Mouse (Mus musculus): ENCODE measurements around the gene Cog5. TPM values are rescaled to one million over a fixed set of nuclear protein-coding genes. Genes with fewer than 3 reads are reported as not detected.

The Cog5 gene
- polyA plus RNA-seq, 2 experiments, result 6.0 to 7.8 TPM

GRCm38 (mm10) chr12:31885084-31885483 is 230.4 kb downstream of the Cog5 start:
- Histone ChIP-seq H3K9ac (replicated peaks) (no peak overlapping the region), H3K27me3 (ENCODE audit: control insufficient read depth, insufficient read depth, low read length) (no peaks in the 10 kb centered on the region), H3K4me2 (ENCODE audit: low read depth) (no peak overlapping the region), H3K9me3 (ENCODE audit: control insufficient read depth, low read length) (no peaks in the 10 kb centered on the region), H3K4me3 (ENCODE audit: insufficient read depth in 1 of 2, low read depth in 2 of 2, low read length in 2 of 2) (no peak overlapping the region), H3K36me3 (replicated peaks; ENCODE audit: control insufficient read depth, insufficient read depth, low read depth) (no peaks in the 10 kb centered on the region), H3K27ac (no peak overlapping the region), H3K4me1 (replicated peaks; ENCODE audit: control insufficient read depth in 2 of 2, insufficient read depth in 2 of 2, low read length in 1 of 2) (no peaks in the 10 kb centered on the region)
- DNase-seq (ENCODE audit: low read depth in 3 of 3, low spot score in 3 of 3) (no peak), ATAC-seq (ENCODE audit: insufficient read depth) (no peak)
- WGBS (ENCODE audit: insufficient replicate concordance), result 50% methylated on average over 4 of the region's 4 CpGs
- TF ChIP-seq EP300 (IDR thresholded peaks at IDR 0.05; ENCODE audit: low read depth), result no peak
- TF ChIP-seq CTCF (IDR thresholded peaks at IDR 0.05; ENCODE audit: low read depth), result no peak

GRCm38 (mm10) chr12:31885844-31886606 is 231.4 kb downstream of the Cog5 start:
- ATAC-seq (ENCODE audit: insufficient read depth), result no peak
- Histone ChIP-seq H3K9ac (replicated peaks) (no peak overlapping the region), H3K27ac (no peak overlapping the region), H3K4me3 (ENCODE audit: insufficient read depth in 1 of 2, low read depth in 2 of 2, low read length in 2 of 2) (no peak overlapping the region), H3K27me3 (ENCODE audit: control insufficient read depth, insufficient read depth, low read length) (no peaks in the 10 kb centered on the region), H3K4me1 (replicated peaks; ENCODE audit: control insufficient read depth in 2 of 2, insufficient read depth in 2 of 2, low read length in 1 of 2) (no peaks in the 10 kb centered on the region), H3K36me3 (replicated peaks; ENCODE audit: control insufficient read depth, insufficient read depth, low read depth) (no peaks in the 10 kb centered on the region), H3K4me2 (ENCODE audit: low read depth) (no peak overlapping the region), H3K9me3 (ENCODE audit: control insufficient read depth, low read length) (no peaks in the 10 kb centered on the region)
- no peak for DNase-seq (ENCODE audit: low read depth in 3 of 3, low spot score in 3 of 3)
- no peak for TF ChIP-seq EP300 (IDR thresholded peaks at IDR 0.05; ENCODE audit: low read depth)
- TF ChIP-seq CTCF (IDR thresholded peaks at IDR 0.05; ENCODE audit: low read depth), result no peak
- WGBS (ENCODE audit: insufficient replicate concordance), result 80% methylated on average over 11 of the region's 11 CpGs

- Histone ChIP-seq H3K36me3 (replicated peaks; ENCODE audit: control insufficient read depth, insufficient read depth, low read depth) (no peaks in the 10 kb centered on the region), H3K27ac (no peak overlapping the region), H3K27me3 (ENCODE audit: control insufficient read depth, insufficient read depth, low read length) (no peaks in the 10 kb centered on the region), H3K4me2 (ENCODE audit: low read depth) (no peak overlapping the region), H3K9ac (replicated peaks) (no peak overlapping the region), H3K9me3 (ENCODE audit: control insufficient read depth, low read length) (no peaks in the 10 kb centered on the region), H3K4me1 (replicated peaks; ENCODE audit: control insufficient read depth in 2 of 2, insufficient read depth in 2 of 2, low read length in 1 of 2) (no peaks in the 10 kb centered on the region), H3K4me3 (ENCODE audit: insufficient read depth in 1 of 2, low read depth in 2 of 2, low read length in 2 of 2) (no peak overlapping the region)
- ATAC-seq (ENCODE audit: insufficient read depth) (no peak), DNase-seq (ENCODE audit: low read depth in 3 of 3, low spot score in 3 of 3) (no peak)
- TF ChIP-seq CTCF (IDR thresholded peaks at IDR 0.05; ENCODE audit: low read depth) (no peak), EP300 (IDR thresholded peaks at IDR 0.05; ENCODE audit: low read depth) (no peak)
- WGBS (ENCODE audit: insufficient replicate concordance), result 71% methylated on average over 6 of the region's 6 CpGs
Observed at GRCm38 (mm10) chr12:31890685-31891084, 236.0 kb downstream of the Cog5 start.

GRCm38 (mm10) chr12:31892079-31892478 is 237.4 kb downstream of the Cog5 start:
- Histone ChIP-seq H3K4me3 (ENCODE audit: insufficient read depth in 1 of 2, low read depth in 2 of 2, low read length in 2 of 2) (no peak overlapping the region), H3K27me3 (ENCODE audit: control insufficient read depth, insufficient read depth, low read length) (no peaks in the 10 kb centered on the region), H3K4me1 (replicated peaks; ENCODE audit: control insufficient read depth in 2 of 2, insufficient read depth in 2 of 2, low read length in 1 of 2) (no peaks in the 10 kb centered on the region), H3K9ac (replicated peaks) (no peak overlapping the region), H3K4me2 (ENCODE audit: low read depth) (no peak overlapping the region), H3K36me3 (replicated peaks; ENCODE audit: control insufficient read depth, insufficient read depth, low read depth) (no peaks in the 10 kb centered on the region), H3K27ac (no peak overlapping the region), H3K9me3 (ENCODE audit: control insufficient read depth, low read length) (no peaks in the 10 kb centered on the region)
- no peak for TF ChIP-seq CTCF (IDR thresholded peaks at IDR 0.05; ENCODE audit: low read depth)
- TF ChIP-seq EP300 (IDR thresholded peaks at IDR 0.05; ENCODE audit: low read depth), result no peak
- no peak for ATAC-seq (ENCODE audit: insufficient read depth)
- DNase-seq (ENCODE audit: low read depth in 3 of 3, low spot score in 3 of 3), result no peak

GRCm38 (mm10) chr12:31892771-31893170 is 238.1 kb downstream of the Cog5 start:
- ATAC-seq (ENCODE audit: insufficient read depth) (no peak), DNase-seq (ENCODE audit: low read depth in 3 of 3, low spot score in 3 of 3) (no peak)
- no peak overlapping the region for H3K4me2 ChIP-seq (ENCODE audit: low read depth)
- H3K9me3 ChIP-seq (ENCODE audit: control insufficient read depth, low read length), result no peaks in the 10 kb centered on the region
- no peaks in the 10 kb centered on the region for H3K36me3 ChIP-seq (replicated peaks; ENCODE audit: control insufficient read depth, insufficient read depth, low read depth)
- H3K27ac ChIP-seq, result no peak overlapping the region
- H3K9ac ChIP-seq (replicated peaks), result no peak overlapping the region
- TF ChIP-seq CTCF (IDR thresholded peaks at IDR 0.05; ENCODE audit: low read depth) (no peak), EP300 (IDR thresholded peaks at IDR 0.05; ENCODE audit: low read depth) (no peak)
- WGBS (ENCODE audit: insufficient replicate concordance), result 87% methylated on average over 7 of the region's 7 CpGs
- no peak overlapping the region for H3K4me3 ChIP-seq (ENCODE audit: insufficient read depth in 1 of 2, low read depth in 2 of 2, low read length in 2 of 2)
- H3K4me1 ChIP-seq (replicated peaks; ENCODE audit: control insufficient read depth in 2 of 2, insufficient read depth in 2 of 2, low read length in 1 of 2), result no peaks in the 10 kb centered on the region
- no peaks in the 10 kb centered on the region for H3K27me3 ChIP-seq (ENCODE audit: control insufficient read depth, insufficient read depth, low read length)
